Mouse (Mus musculus): ENCODE results near the gene Itga1.

Gene Itga1

GRCm38 (mm10) chr13:114987668-114988067 lies 114.1 kb downstream of the Itga1 start:
- no peak for DNase-seq (ENCODE audit: low spot score in 2 of 2)

GRCm38 (mm10) chr13:114987161-114987560 lies 114.6 kb downstream of the Itga1 start:
- DNase-seq (ENCODE audit: low spot score in 2 of 2): no peak

GRCm38 (mm10) chr13:114984658-114985057 lies 117.1 kb downstream of the Itga1 start:
- DNase-seq (ENCODE audit: low spot score in 2 of 2): no peak

- DNase-seq (ENCODE audit: low spot score in 2 of 2): no peak
Observed at GRCm38 (mm10) chr13:114983116-114983515, 118.6 kb downstream of the Itga1 start.

DNA sequence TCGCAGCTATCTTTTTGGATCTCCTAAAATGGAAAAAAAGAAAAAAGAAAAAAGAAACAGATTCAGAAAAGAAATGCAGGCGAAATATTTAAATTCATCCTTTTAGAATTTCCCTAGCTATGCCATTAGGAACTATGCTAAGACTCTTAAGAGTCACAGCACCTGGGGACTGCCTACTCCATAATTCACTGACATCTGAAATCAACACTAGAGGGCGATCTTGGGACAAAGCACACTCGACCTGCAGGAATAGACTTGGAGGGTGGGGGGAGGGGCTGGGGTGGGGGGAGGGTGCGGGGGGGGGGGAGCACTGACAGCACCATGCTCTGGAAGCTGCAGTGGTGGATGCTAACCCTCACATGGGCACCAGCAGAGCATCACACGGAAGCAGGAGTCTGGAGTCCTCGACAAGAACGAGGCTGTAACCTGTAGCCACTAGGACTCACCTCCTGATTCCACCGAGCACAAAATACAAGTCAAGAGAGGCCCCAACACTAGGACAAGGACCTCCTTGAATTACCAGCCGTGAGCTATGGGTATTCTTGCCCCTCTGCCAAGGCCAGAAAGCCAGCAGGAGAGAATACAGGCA lies 120.8 kb downstream of the Itga1 start:
- DNase-seq (ENCODE audit: low spot score in 2 of 2): no peak

GRCm38 (mm10) chr13:114974484-114975042 lies 127.2 kb downstream of the Itga1 start:
- no peak for DNase-seq (ENCODE audit: low spot score in 2 of 2)

- no peak for DNase-seq (ENCODE audit: low spot score in 2 of 2)
Observed at GRCm38 (mm10) chr13:114971905-114972304, 129.9 kb downstream of the Itga1 start.

DNA sequence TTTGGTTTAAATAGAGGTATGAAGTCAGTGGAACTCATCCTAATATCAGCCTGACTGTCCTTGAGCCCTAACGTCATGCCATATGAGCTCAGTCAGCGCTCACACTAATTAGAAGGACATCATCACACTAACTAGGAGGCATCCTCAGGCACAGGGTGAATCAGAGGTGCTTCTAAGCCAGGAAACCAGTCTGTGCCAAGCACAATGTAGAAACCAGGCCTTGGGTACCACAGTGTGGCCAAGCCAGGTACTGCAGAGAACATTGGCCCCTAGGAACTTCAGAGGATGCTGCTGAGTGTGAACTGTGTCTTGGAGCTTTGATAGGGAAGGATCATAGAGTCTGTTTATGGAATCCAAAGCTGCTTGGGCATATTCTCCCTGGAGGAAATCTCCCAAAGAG lies 137.5 kb downstream of the Itga1 start:
- peak; percentile 20 to 72 for DNase-seq (ENCODE audit: low spot score in 2 of 2)

- no peak for DNase-seq (ENCODE audit: low spot score in 2 of 2)
Observed at GRCm38 (mm10) chr13:114954516-114954915, 147.2 kb downstream of the Itga1 start.

DNA sequence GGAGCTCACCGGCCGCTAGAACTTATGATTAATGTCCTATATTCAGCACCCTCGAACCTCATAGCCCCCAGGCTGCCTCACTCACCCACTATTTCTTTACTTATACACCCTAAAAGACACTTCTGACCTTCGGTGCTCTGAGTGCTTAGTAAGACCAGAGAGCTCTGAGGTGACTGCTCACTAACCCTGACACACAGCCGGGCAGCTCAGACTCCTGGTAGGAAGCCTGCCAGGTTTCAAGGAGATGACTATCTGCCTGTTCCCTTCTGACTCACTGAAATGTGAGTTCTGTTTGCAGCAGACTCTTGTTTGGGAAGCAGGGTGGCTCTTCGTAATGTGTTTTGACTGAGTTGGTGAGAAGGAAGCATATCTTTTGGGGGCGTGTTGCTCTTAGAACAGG lies 168.2 kb downstream of the Itga1 start:
- no peak for DNase-seq (ENCODE audit: low spot score in 2 of 2)

DNA sequence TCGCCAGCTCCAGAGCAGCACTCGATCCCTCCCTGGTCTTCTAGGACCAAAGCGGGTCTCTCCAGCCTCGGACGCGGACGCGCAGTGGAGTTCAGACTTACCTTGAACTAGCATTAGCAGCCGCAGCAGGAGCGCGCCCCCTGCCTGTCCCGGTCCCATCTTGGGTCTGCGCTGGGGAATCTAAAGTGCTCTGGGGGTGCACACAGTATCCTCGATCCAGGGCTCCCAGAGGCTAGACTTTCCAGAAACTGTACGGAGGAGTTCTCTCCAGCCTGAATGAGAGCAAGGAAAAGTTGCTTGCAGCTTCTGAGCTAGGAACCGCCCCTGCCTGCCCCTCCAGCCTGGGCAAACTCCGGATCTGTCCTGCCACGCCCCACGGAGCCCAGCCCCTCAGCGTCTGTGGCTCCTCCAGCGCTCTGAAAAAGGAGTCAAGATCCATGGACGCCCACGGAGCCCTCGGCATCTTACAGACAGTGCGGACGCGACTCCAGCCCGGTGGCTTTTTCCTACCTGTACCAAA lies 169.9 kb downstream of the Itga1 start, which contains the start of gene Itga2:
TSS of gene Itga2 (minus strand) at position 326 of the 520 bp plus-strand sequence.
- DNase-seq (ENCODE audit: low spot score in 2 of 2): peak in 1 of 2 experiments; percentile 24

DNA sequence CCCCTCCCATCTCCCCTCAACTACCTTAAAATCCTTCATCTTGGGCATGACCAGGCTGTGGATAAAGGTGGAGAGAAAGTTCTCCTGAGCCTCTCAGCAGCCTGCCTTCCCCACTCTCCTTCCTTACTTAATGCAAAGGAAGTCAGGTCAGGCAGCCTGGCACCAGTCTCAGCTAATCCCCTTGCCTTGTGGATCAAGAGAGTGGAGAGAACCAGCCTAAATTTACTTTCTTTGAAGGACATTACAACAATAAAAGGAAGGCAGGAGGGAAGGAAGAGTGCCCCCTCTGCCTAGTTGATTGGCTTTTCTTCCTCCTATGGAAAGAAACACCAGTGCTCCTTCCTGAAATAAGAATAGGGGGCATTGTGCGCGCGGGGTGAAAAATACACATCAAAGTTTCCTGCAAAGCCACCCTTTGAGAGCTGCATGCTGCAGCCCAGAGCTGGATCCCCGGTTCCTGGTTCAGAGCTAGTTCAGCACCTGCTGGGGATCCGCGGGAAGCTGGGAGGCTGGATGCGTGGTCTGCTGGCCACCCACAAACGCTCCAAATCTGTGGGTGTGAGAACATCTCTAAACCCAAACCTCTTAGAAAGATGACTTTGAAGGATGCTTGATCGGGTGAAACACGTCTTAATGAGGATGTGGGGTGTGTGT lies 170.6 kb downstream of the Itga1 start:
- DNase-seq (ENCODE audit: low spot score in 2 of 2): no peak

DNA sequence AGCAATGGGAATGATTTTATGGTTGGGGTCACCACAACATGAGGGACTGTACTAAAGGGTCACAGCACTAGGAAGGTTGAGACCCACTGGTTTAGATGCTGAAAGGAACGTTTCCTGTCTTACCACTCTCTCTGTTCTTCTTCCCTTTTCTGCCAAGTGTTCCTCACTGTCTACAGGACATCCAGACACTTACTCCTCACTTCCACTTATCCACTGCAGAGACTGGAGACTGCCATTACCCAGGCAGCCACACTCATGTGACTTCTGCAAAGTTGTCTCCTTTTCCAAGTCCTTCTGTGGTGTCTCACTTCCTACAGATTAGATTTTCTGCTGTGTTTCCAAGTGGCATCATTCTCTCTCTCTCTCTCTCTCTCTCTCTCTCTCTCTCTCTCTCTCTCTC lies 177.0 kb downstream of the Itga1 start:
- DNase-seq (ENCODE audit: low spot score in 2 of 2): no peak

GRCm38 (mm10) chr13:114923331-114923730 lies 178.4 kb downstream of the Itga1 start:
- DNase-seq (ENCODE audit: low spot score in 2 of 2): peak in 1 of 2 experiments; percentile 8

- DNase-seq (ENCODE audit: low spot score in 2 of 2): no peak
Observed at GRCm38 (mm10) chr13:114915767-114916166, 186.0 kb downstream of the Itga1 start.

- DNase-seq (ENCODE audit: low spot score in 2 of 2): no peak
Observed at GRCm38 (mm10) chr13:114914963-114915362, 186.8 kb downstream of the Itga1 start.

DNA sequence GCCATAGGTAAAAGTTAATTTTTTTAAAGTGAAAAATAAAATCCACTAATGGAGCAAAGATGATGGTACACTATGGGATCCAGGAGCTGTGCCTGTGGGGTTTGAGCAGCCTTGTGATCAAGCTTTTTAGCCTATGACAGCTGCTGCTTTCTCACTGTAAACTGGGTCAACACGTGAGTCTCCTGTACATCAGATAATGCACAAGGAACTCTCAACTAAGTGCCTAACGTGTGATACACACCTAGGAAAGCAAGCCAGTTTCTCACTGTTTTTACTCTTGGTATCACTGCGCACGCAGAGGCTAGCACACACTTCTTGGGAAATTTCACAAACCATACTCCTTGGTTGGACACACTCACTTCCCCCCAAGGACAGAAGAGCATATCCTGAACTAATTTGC lies 187.2 kb downstream of the Itga1 start:
- no peak for DNase-seq (ENCODE audit: low spot score in 2 of 2)

GRCm38 (mm10) chr13:114910629-114911028 lies 191.1 kb downstream of the Itga1 start:
- DNase-seq (ENCODE audit: low spot score in 2 of 2): no peak

GRCm38 (mm10) chr13:114909514-114909913 lies 192.2 kb downstream of the Itga1 start:
- DNase-seq (ENCODE audit: low spot score in 2 of 2): no peak

GRCm38 (mm10) chr13:114907876-114908275 lies 193.9 kb downstream of the Itga1 start:
- DNase-seq (ENCODE audit: low spot score in 2 of 2): no peak

All from frontal cortex, postnatal 10 days (tissue).